Mouse (Mus musculus) neural tube, embryonic 15.5 days (tissue): ENCODE data around the gene Lcn5. TPM values are rescaled to one million over a fixed set of nuclear protein-coding genes. Genes with fewer than 3 reads are reported as not detected.
"Not testable (repeated sequence)": the region's sequence is repeated elsewhere in the genome, so short reads cannot be mapped to it uniquely, and the experiment has no call there.

ENCODE experiments used
- ATAC-seq: fragments of 200-750 bp; cut with Nextera tagmentation; 2 replicates; pipeline ENCODE4 v1.8.0; 2017; ENCODE audit warnings: mild to moderate bottlenecking, moderate TSS enrichment, moderate library complexity; ENCODE audit not compliant: low FRiP score
- H3K27ac ChIP-seq: fragments of 300-500 bp; sonication (generic); replicated peaks from 2 replicates; pipeline ENCODE4 v1.5.1; 2015; ENCODE audit warnings: mild to moderate bottlenecking, inconsistent platforms
- H3K27me3 ChIP-seq: fragments of 300-500 bp; sonication (generic); replicated peaks from 2 replicates; pipeline ENCODE4 v1.6.1; 2015; ENCODE audit warnings: inconsistent platforms
- H3K36me3 ChIP-seq: fragments of 300-500 bp; sonication (generic); 2 replicates; pipeline ENCODE4 v1.6.1; 2015; ENCODE audit warnings: inconsistent platforms
- H3K4me1 ChIP-seq: fragments of 300-500 bp; sonication (generic); 2 replicates; pipeline ENCODE4 v1.6.1; 2015; ENCODE audit warnings: inconsistent platforms
- H3K4me2 ChIP-seq: fragments of 300-500 bp; sonication (generic); 2 replicates; pipeline ENCODE4 v1.6.1; 2015; ENCODE audit warnings: inconsistent platforms, mild to moderate bottlenecking, moderate library complexity
- H3K4me3 ChIP-seq: fragments of 300-500 bp; sonication (generic); replicated peaks from 2 replicates; pipeline ENCODE4 v1.5.1; 2015; ENCODE audit warnings: mild to moderate bottlenecking, inconsistent platforms
- H3K9ac ChIP-seq: fragments of 300-500 bp; sonication (generic); replicated peaks from 2 replicates; pipeline ENCODE4 v1.6.1; 2015; ENCODE audit warnings: mild to moderate bottlenecking, inconsistent platforms
- H3K9me3 ChIP-seq: fragments of 300-500 bp; sonication (generic); replicated peaks from 2 replicates; pipeline ENCODE4 v1.6.1; 2016; ENCODE audit warnings: inconsistent platforms
- WGBS: fragments of 180-500 bp; shearing (Covaris S2); methylation state at CpG from one replicate; pipeline ENCODE4 v1.1.7; 2015; ENCODE audit warnings: mixed read lengths; 5-methylcytosine and 5-hydroxymethylcytosine counted together
- polyA plus RNA-seq: library from polyadenylated mRNA; unstranded; fragments of >200 nt; fragmentation: Nextera tagmentation; extraction: Ambion mirVana; gene quantifications from 2 replicates; pipeline ENCODE4 v1.2.1, GENCODE M21; 2015

Lcn5 gene
- polyA plus RNA-seq, 1 experiment from 2014 or later: not detected

DNA sequence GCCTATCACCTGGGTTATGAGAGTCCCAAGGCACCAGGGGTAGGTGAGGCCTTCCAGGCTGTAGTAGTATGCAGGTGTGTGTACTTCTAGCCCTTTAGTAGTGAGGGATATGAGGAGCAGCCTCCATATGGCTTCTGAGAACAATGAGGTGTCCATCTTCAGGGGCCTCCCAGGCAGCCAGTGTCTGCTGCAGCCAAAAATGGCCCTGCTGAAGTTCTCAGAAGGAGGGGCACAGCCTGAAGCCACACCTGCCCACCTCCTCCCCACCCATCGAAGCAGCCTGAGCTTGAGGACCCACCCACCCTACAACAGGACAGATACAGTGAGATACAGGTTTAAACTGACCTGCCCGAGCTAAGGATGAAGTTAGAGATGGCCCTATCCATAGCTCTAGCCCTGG, 24.7 kb downstream of the Lcn5 start, which contains the start of gene Lcn10:
Lcn10 (plus strand) TSS at position 301 of the 400 bp plus-strand sequence.
- no peak within 1 kb of the TSS for H3K4me2 ChIP-seq
- ATAC-seq: no peak
- no peak within 1 kb of the TSS for H3K27ac ChIP-seq
- WGBS: 66% methylated on average over 2 of the region's 2 CpGs
- H3K9ac ChIP-seq: no peak within 1 kb of the TSS
- no peaks in the 10 kb centered on the region for H3K4me1 ChIP-seq
- no peaks in the 10 kb centered on the region for H3K36me3 ChIP-seq
- no peak within 1 kb of the TSS for H3K4me3 ChIP-seq
- H3K27me3 ChIP-seq: no peaks in the 10 kb centered on the region
- no peaks in the 10 kb centered on the region for H3K9me3 ChIP-seq

DNA sequence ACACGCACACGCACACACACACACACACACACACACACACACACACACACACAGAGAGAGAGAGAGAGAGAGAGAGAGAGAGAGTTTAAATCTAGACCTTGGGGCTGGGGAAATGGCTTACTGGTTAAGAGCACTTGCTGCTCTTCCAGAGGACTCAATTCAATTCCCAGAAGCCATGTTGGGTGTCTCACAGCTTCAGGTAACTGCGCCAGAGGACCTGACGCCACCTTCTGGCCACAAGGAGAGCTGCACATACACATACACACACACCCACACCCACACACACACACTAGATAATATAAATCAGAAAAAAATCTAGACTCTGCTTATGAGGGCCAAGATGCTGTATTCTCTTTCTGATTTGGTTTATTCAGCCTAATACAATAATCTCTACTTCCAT, 29.2 kb downstream of the Lcn5 start:
- H3K9me3 ChIP-seq: no peaks in the 10 kb centered on the region
- no peak overlapping the region for H3K4me2 ChIP-seq
- no peaks in the 10 kb centered on the region for H3K36me3 ChIP-seq
- H3K27me3 ChIP-seq: no peaks in the 10 kb centered on the region
- no peak for ATAC-seq
- H3K4me1 ChIP-seq: no peaks in the 10 kb centered on the region
- H3K4me3 ChIP-seq: no peak overlapping the region
- no peak overlapping the region for H3K27ac ChIP-seq
- WGBS: 72% methylated on average over 4 of the region's 4 CpGs
- H3K9ac ChIP-seq: no peak overlapping the region

DNA sequence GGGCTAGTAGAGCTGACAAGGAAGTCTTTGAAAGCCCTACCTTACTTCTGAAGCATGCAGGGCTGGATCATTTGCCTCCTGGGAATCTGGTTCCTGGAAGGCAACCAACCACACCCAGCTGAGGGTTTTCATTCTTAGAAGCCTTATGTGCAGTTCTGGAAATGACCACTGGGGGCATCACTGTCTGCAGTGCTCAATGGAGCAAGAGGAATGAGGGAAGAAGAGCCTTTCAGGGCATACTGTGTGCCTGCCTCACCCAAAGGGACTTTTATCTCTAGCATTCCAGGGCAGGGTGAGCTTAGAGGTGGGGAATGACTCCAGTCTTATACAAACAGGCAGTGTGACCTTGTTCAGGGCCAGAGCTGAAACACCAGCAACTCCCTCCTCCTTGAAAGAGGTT, 36.9 kb downstream of the Lcn5 start:
- no peak for ATAC-seq
- H3K4me3 ChIP-seq: no peak overlapping the region

DNA sequence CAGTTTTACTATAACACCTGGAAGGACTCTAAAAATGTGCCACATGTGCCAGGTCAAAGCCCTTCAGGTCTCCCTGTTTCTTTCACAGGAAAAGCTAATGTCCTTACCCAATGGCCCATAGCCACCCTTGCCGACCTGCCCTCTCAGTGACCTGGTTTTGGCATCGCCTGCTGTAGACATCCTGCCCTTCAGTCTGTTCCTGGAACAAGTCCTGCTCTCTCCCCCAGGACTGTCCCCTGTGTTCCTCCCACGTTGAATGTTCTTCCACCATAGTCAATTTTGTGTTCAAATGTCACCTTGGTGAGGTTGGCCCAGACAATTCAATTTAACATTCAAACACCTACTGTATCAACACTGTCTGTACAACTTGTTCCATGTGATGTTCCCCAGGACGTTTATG, 39.2 kb downstream of the Lcn5 start:
- H3K9me3 ChIP-seq: no peaks in the 10 kb centered on the region
- H3K9ac ChIP-seq: no peak overlapping the region
- no peaks in the 10 kb centered on the region for H3K4me1 ChIP-seq
- H3K27ac ChIP-seq: no peak overlapping the region
- H3K4me3 ChIP-seq: no peak overlapping the region
- no peaks in the 10 kb centered on the region for H3K36me3 ChIP-seq
- WGBS: 66% methylated on average over 4 of the region's 4 CpGs
- ATAC-seq: no peak
- no peak overlapping the region for H3K4me2 ChIP-seq
- no peaks in the 10 kb centered on the region for H3K27me3 ChIP-seq

More for the DNA sequence above, 36.9 kb downstream of the Lcn5 start:
- Histone ChIP-seq H3K4me2 (no peak overlapping the region), H3K9me3 (no peaks in the 10 kb centered on the region), H3K27ac (no peak overlapping the region), H3K4me1 (no peaks in the 10 kb centered on the region), H3K9ac (no peak overlapping the region), H3K27me3 (no peaks in the 10 kb centered on the region), H3K36me3 (no peaks in the 10 kb centered on the region)

DNA sequence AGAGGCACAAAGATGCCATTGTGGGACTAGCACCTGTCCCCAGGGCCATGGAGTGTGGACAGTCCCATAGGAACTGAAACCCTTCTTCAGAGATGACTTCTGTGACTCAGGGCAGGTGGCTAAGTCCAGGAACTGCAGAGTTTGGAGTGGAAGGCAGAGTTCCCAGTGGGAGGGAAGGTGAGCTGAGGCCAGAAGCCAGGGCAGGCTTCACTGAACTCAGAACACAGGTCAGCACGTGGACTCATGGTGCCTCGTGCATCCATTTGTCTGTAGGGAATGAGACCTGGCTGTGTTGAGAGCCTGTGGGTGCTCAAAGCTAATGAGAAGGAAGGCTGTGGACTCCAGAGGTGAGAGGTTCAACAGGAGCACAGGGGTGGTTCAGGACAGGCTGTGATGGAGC, 40.9 kb downstream of the Lcn5 start:
- H3K4me1 ChIP-seq: no peaks in the 10 kb centered on the region
- WGBS: 86% methylated on average over 2 of the region's 2 CpGs
- no peak for ATAC-seq
- H3K36me3 ChIP-seq: no peaks in the 10 kb centered on the region
- no peak overlapping the region for H3K4me3 ChIP-seq
- no peak overlapping the region for H3K4me2 ChIP-seq
- H3K9ac ChIP-seq: no peak overlapping the region
- H3K27me3 ChIP-seq: no peaks in the 10 kb centered on the region
- no peaks in the 10 kb centered on the region for H3K9me3 ChIP-seq
- no peak overlapping the region for H3K27ac ChIP-seq

DNA sequence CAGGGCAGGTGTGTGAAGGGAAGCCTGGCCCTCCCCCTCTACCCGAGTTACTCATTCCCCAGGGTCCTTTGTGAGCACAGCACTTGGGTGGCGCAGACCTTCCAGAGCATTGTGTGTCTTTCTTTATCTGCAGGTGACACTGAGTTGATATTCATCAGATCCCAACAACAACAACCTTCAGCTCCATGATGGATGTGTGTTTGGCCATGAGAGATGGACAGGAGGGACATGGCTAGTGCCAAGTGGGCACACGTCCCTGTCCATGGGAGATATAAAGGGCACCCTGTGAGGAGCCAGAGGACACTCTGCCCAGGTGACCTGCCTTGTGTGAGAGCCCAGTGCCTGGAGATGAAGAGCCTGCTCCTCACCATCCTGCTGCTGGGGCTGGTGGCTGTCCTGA, 42.0 kb downstream of the Lcn5 start, which contains the start of gene Obp2a:
Obp2a (plus strand) TSS at position 301 of the 400 bp plus-strand sequence.
- not testable (repeated sequence) for H3K36me3 ChIP-seq, H3K4me1 ChIP-seq, H3K4me2 ChIP-seq, H3K9me3 ChIP-seq, H3K9ac ChIP-seq, H3K27ac ChIP-seq, ATAC-seq, H3K4me3 ChIP-seq, H3K27me3 ChIP-seq
- WGBS: 90% methylated on average over 3 of the region's 3 CpGs

DNA sequence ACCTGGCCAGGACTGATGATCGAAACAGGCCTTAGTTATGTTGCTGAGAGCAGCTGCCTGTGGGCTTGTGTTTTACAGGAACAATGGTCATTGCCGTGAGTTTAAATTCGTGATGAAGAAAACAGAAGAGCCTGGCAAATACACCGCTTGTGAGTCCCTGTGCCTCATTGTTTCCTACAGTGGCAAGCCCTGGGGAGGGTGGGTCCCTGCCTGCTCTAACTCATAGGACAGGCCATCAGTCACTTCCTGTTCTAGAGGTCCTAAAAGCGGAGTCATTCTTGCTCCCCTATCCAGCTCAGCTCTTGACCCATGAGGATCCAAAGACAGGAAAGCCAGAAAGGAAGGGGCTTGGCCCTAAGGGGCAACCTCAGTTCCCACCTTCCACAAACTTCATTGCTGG, 43.2 kb downstream of the Lcn5 start:
- Histone ChIP-seq H3K27me3 (0 out of 2 replicates have a peak, but pooled peaks cover 3% of the 10 kb centered on the region), H3K9me3 (no peaks in the 10 kb centered on the region), H3K4me2 (no peak overlapping the region), H3K36me3 (no peaks in the 10 kb centered on the region), H3K4me3 (no peak overlapping the region), H3K27ac (no peak overlapping the region), H3K9ac (no peak overlapping the region), H3K4me1 (peaks cover 2% of the 10 kb centered on the region; the same call in 1 of the 2 replicates)
- 88% methylated on average over 5 of the region's 5 CpGs for WGBS
- no peak for ATAC-seq

DNA sequence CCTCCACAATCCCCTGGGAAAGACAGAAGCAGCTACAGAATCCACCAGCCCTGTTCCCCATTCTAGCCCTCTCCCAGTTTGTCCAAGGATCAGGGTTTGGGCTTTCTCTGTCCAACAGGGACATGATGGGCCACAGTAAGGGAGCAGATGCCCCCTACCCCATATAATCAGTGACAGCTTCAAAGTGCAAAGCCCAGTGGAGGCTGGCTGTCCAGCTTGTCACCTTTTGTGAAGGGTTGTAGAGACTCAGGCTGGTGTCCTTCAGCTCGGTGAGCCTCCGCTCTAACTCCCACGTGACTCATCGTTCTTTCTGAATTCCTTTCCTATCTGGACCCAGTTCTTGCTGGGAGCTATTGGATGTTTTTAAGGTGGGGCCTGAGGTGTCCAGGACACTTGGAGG, 46.0 kb downstream of the Lcn5 start:
- peaks cover 14% of the 10 kb centered on the region for H3K4me1 ChIP-seq

DNA sequence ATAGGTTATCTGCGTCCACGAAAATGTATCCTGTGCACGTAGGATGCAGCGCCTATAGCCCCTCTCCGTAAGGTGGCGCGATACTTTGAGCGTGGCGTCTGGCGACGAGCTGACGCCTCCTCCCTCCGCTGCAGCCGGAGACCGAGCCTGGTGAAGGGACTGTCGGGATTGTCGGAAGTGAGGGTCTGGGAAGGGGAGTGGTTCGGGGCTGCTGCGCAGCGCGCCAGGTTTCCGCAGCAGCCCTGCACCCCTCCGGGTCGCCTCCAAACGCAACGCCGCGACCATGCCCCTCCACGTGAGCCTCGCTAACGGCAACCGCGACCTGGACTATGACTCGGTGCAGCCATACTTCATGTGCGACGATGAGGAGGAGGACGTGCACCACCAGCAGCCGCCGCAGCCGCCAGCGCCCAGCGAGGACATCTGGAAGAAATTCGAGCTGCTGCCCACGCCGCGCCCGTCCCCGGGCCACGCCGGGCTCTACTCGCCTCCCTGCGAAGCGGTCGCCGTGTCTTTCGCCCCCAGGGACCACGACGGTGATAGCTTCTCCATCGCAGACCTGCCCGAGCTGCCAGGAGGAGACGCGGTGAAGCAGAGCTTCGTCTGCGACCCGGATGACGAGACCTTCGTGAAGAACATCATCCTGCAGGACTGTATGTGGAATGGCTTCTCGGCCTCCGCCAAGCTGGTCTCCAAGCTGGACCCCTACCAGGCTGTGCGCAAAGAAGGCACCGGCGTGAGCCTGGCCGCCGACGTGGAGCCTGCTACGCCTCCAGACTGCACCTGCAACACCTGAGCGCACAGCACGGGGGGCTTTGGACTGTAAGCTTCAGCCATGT, 49.1 kb downstream of the Lcn5 start, which contains the start of gene Bmyc:
Bmyc (plus strand) TSS at position 97 of the 839 bp plus-strand sequence.
- H3K9me3 ChIP-seq: no peaks in the 10 kb centered on the region
- under 1% methylated on average over 78 of the region's 78 CpGs for WGBS

More for the DNA sequence above, 46.0 kb downstream of the Lcn5 start:
- Histone ChIP-seq H3K4me2 (no peak overlapping the region), H3K27me3 (0 out of 2 replicates have a peak, but pooled peaks cover 3% of the 10 kb centered on the region), H3K9me3 (no peaks in the 10 kb centered on the region), H3K4me3 (no peak overlapping the region), H3K9ac (no peak overlapping the region), H3K36me3 (no peaks in the 10 kb centered on the region), H3K27ac (no peak overlapping the region)
- 88% methylated on average over 4 of the region's 4 CpGs for WGBS
- no peak for ATAC-seq

DNA sequence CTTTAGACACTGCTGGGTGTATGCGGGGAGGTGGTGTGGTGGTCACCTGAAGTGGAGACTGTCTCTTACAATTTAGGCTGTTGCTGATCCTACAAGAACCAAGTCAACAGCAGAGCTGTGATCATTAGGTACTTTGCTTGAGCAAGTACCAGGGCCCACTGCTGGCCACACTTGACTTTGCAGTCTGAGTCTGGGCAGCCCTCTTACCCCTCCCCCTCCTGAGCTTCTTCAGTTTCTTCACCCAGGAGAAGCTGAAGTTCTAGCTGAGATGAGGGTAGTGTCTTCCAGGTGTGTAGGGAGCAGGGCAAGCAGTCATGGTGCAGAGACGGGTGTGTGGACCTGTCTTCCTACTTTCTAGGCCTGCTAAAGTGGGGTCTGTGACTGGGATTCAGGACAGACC, 50.4 kb downstream of the Lcn5 start:
- Histone ChIP-seq H3K4me2 (peak overlapping the region; percentile 83), H3K4me3 (peak overlapping the region; percentile 31), H3K27ac (no peak overlapping the region), H3K4me1 (peaks cover 22% of the 10 kb centered on the region), H3K9me3 (no peaks in the 10 kb centered on the region), H3K9ac (peak overlapping the region; percentile 26; the same call in 1 of the 2 replicates), H3K36me3 (no peaks in the 10 kb centered on the region), H3K27me3 (0 out of 2 replicates have a peak, but pooled peaks cover 3% of the 10 kb centered on the region)
- 89% methylated on average over 2 of the region's 2 CpGs for WGBS
- no peak for ATAC-seq

More for the DNA sequence above, 49.1 kb downstream of the Lcn5 start, which contains the start of gene Bmyc:
- no peaks in the 10 kb centered on the region for H3K36me3 ChIP-seq
- H3K4me2 ChIP-seq: peak within 1 kb of the TSS; percentile 83
- H3K4me1 ChIP-seq: peaks cover 22% of the 10 kb centered on the region
- H3K27ac ChIP-seq: peak within 1 kb of the TSS; percentile 91
- ATAC-seq: peak; percentile 97
- peak within 1 kb of the TSS; percentile 90 for H3K9ac ChIP-seq
- peak within 1 kb of the TSS; percentile 69 for H3K4me3 ChIP-seq
- 0 out of 2 replicates have a peak, but pooled peaks cover 3% of the 10 kb centered on the region for H3K27me3 ChIP-seq

DNA sequence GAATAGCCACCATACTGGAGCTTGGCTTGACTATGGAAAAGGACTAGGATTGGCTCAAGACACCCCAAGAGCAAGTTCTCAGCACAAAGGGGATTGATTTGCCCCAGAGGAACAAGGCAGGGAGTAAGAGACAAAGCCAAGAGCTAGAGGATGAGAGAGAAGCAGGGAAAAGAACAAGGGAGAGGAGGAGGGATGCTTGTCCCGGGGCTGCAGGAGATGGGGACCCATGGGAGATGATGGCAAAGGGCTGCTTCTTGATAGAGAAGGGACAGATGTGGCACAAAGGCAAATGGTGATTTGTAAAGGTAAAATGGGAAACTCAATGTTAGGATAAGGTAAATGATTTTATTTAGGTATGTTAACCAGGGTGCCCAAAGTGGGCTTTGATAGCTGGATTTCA, 51.3 kb downstream of the Lcn5 start:
- 86% methylated on average over 1 of the region's 1 CpGs for whole genome bisulfite sequencing
- not testable (repeated sequence) for H3K4me3 ChIP-seq, H3K9ac ChIP-seq, ATAC-seq, H3K36me3 ChIP-seq, H3K27ac ChIP-seq, H3K27me3 ChIP-seq, H3K9me3 ChIP-seq
- H3K4me2 ChIP-seq: peak overlapping the region; percentile 83
- peaks cover 22% of the 10 kb centered on the region for H3K4me1 ChIP-seq

DNA sequence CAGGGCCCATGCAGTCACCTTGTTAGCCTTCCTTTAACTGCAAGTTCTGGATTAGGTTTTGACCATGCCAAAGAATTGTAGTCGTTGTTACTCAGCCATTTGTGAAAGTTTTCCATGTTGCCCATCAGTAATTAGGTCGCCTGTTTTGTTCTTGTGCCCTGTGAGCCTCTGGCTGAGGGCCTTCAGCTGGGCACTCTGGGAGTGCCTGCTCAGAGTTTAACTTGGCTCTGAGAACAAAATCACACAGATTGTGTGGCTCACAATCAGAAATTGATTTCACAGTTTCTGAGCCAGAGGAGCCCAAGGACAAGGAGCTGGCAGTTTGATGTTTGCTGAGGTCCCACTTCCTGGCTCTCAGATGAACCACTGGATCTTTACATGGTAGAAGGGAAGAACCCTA, 52.0 kb downstream of the Lcn5 start:
- ATAC-seq, H3K9me3 ChIP-seq, H3K27ac ChIP-seq, H3K4me3 ChIP-seq, H3K9ac ChIP-seq, H3K36me3 ChIP-seq, H3K27me3 ChIP-seq, H3K4me2 ChIP-seq: not testable (repeated sequence)
- peaks cover 22% of the 10 kb centered on the region for H3K4me1 ChIP-seq
- WGBS: 64% methylated on average over 2 of the region's 2 CpGs
